Mouse (Mus musculus): Measurements from ENCODE around the gene Mxd4.

Mxd4 gene

GRCm38 (mm10) chr5:34168950-34169891 lies 18.3 kb downstream of the Mxd4 start, which contains the start of the genes Poln and Haus3:
Poln (minus strand) TSS chr5:34169448.
Haus3 (minus strand) TSS chr5:34169527.
- DNase-seq: peak; percentile 98 to 99

GRCm38 (mm10) chr5:34167857-34168256 lies 19.7 kb downstream of the Mxd4 start:
- DNase-seq: no peak

- no peak for DNase-seq
Measured at GRCm38 (mm10) chr5:34165793-34166192, 21.7 kb downstream of the Mxd4 start.

- DNase-seq: no peak
Measured at GRCm38 (mm10) chr5:34148476-34148875, 39.0 kb downstream of the Mxd4 start.

- DNase-seq: peak in 1 of 2 experiments; percentile 9
Measured at GRCm38 (mm10) chr5:34147554-34147953, 40.0 kb downstream of the Mxd4 start.

- DNase-seq: peak; percentile 50 to 56
Measured at GRCm38 (mm10) chr5:34139751-34140150, 47.8 kb downstream of the Mxd4 start.

GRCm38 (mm10) chr5:34132731-34133130 lies 54.8 kb downstream of the Mxd4 start:
- DNase-seq: no peak

GRCm38 (mm10) chr5:34124131-34124530 lies 63.4 kb downstream of the Mxd4 start:
- no peak for DNase-seq

All from kidney, postnatal 25 days (tissue).